16 mouse cellular contexts compared by ENCODE assay signal in the genomic region with DNA sequence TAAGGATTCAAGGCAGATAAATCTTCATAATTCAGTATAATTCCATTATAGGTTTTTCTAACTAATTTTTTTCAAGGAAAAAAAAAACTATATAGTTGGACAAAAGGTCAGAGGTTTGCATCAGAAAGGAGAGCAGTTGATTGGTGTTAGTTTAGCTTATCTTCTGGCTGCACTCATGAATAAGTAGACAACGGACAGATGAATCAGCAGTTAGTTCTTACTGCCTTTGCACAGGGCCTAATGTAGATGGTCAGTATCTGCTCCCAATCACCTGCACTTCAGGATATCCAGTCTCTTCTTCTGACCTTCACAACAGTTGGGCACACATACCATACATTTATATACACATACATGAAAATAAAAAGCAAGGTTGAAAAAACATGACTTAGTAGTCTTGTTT.
"Had no signal": no experiment of that assay in that cellular context is flagged by ENCODE, and none has a peak within 500 bp of the region (broad histone marks: within the 10 kb centered on the region; RNA-seq: fewer than 3 reads in every experiment).

No protein-coding gene starts in this region.

- H3K4me1 ChIP-seq: neural tube, embryonic 12.5 days; neural tube, embryonic 13.5 days; neural tube, embryonic 15.5 days; stomach, embryonic 15.5 days had no signal

- H3K27me3 ChIP-seq: neural tube, embryonic 12.5 days; neural tube, embryonic 13.5 days; neural tube, embryonic 15.5 days; stomach, embryonic 15.5 days had no signal

- H3K36me3 ChIP-seq: neural tube, embryonic 12.5 days; neural tube, embryonic 13.5 days; neural tube, embryonic 15.5 days; stomach, embryonic 15.5 days had no signal

- H3K9me3 ChIP-seq: neural tube, embryonic 12.5 days; neural tube, embryonic 13.5 days; neural tube, embryonic 15.5 days; stomach, embryonic 15.5 days had no signal

- DNase-seq: retina, postnatal 1 day; right cerebral cortex, adult 18-20 months; right cerebral cortex, postnatal 14 days; right cerebral cortex, postnatal 25 days; right cerebral cortex, postnatal 4 days; spleen, adult 18-20 months; thymus, adult 18-20 months; thymus, adult 2 months; thymus, postnatal 14 days; thymus, postnatal 25 days; thymus, postnatal 36 days; thymus, postnatal 4 days had no signal

- H3K4me3 ChIP-seq: neural tube, embryonic 12.5 days; neural tube, embryonic 13.5 days; neural tube, embryonic 15.5 days; stomach, embryonic 15.5 days had no signal
